7 mouse cellular contexts compared by ENCODE assay signal in genomic region chr2:155082121-155082803, GRCm38 (mm10). TPM values are rescaled to one million over a fixed set of nuclear protein-coding genes. Genes with fewer than 3 reads are reported as not detected.
DNase-seq lines count a peak whose midpoint lies in the region; TF ChIP-seq lines count a peak whose summit lies in the region.

No protein-coding gene starts in this region.

- no peak overlapping the region for H3K4me3 ChIP-seq in ES-Bruce4 (ENCODE audit: low read depth, low read length)
- H3K4me3 ChIP-seq in embryonic facial prominence, embryonic 10.5 days, result no peak overlapping the region

- TF ChIP-seq POLR2A in ES-Bruce4 (IDR thresholded peaks at IDR 0.05; ENCODE audit: insufficient read depth, low read length), result no peak

- no peaks in the 10 kb centered on the region for H3K36me3 ChIP-seq in ES-Bruce4 (ENCODE audit: control insufficient read depth, insufficient read depth, low read length, poor library complexity, severe bottlenecking)
- no peaks in the 10 kb centered on the region for H3K36me3 ChIP-seq in embryonic facial prominence, embryonic 10.5 days (replicated peaks)

- no peak overlapping the region for H3K27ac ChIP-seq in ES-Bruce4 (ENCODE audit: insufficient read depth, low read length)
- no peak overlapping the region for H3K27ac ChIP-seq in embryonic facial prominence, embryonic 10.5 days (replicated peaks)

- TF ChIP-seq EP300 in ES-Bruce4 (IDR thresholded peaks at IDR 0.05; ENCODE audit: insufficient read depth, low read depth, low read length), result no peak

- peak; percentile 85 for TF ChIP-seq CTCF in ES-Bruce4 (IDR thresholded peaks at IDR 0.05; ENCODE audit: low read depth, low read length)

- no peaks in the 10 kb centered on the region for H3K4me1 ChIP-seq in ES-Bruce4 (ENCODE audit: control insufficient read depth, insufficient read depth, low read length)
- peaks cover 4% of the 10 kb centered on the region; the same call in 1 of the 2 replicates for H3K4me1 ChIP-seq in embryonic facial prominence, embryonic 10.5 days

- no peak overlapping the region for H3K9ac ChIP-seq in ES-Bruce4 (ENCODE audit: low read depth, poor library complexity, severe bottlenecking)

- no peaks in the 10 kb centered on the region for H3K9me3 ChIP-seq in ES-Bruce4 (replicated peaks; ENCODE audit: control insufficient read depth, insufficient read depth, low read length, poor library complexity, severe bottlenecking)
- no peaks in the 10 kb centered on the region for H3K9me3 ChIP-seq in embryonic facial prominence, embryonic 10.5 days

- peak; percentile 64 to 73 for DNase-seq in adrenal gland, adult 18-20 months (ENCODE audit: low spot score in 2 of 2)
- DNase-seq in embryonic facial prominence, embryonic 10.5 days (ENCODE audit: low spot score), result peak; percentile 61
- peak; percentile 79 for DNase-seq in heart, postnatal 4 days
- peak; percentile 37 to 68 for DNase-seq in layer of hippocampus, postnatal 25 days (ENCODE audit: extremely low spot score in 1 of 2, low spot score in 1 of 2)
- DNase-seq in lung, postnatal 36 days, result peak; percentile 82
- DNase-seq in right cerebral cortex, postnatal 4 days, result peak; percentile 57

- H3K27me3 ChIP-seq in ES-Bruce4 (ENCODE audit: control insufficient read depth, insufficient read depth, low read length, poor library complexity, severe bottlenecking), result no peaks in the 10 kb centered on the region
- H3K27me3 ChIP-seq in embryonic facial prominence, embryonic 10.5 days (replicated peaks; ENCODE audit: low read depth, poor library complexity, severe bottlenecking), result no peaks in the 10 kb centered on the region

- WGBS in embryonic facial prominence, embryonic 10.5 days, result 22% methylated on average over 8 of the region's 8 CpGs

RNA-seq across cellular contexts. Expression of gene Ahcy, which starts 8.0 kb away (rescaled TPM):
- 100 and 102 TPM in 2 replicates for polyA plus RNA-seq in ES-Bruce4 (2011; ENCODE audit: insufficient read depth, insufficient read length, low read depth, missing spikeins)
- total RNA-seq in adrenal gland, adult 18-20 months (2021), result 10 to 100 TPM; 30.9 to 36.0 TPM
- polyA plus RNA-seq in embryonic facial prominence, embryonic 10.5 days (2016; fragmentation: Nextera tagmentation; extraction: Ambion mirVana), result 105 and 109 TPM in 2 replicates
- 10 to 100 TPM; 19.7 to 22.6 TPM for total RNA-seq in heart, postnatal 4 days (2021)
- total RNA-seq in layer of hippocampus, postnatal 25 days (2021), result 10 to 100 TPM; 15.4 TPM

RNA-seq across cellular contexts. Expression of gene Itch, which starts 51.0 kb away (rescaled TPM):
- 50.6 and 55.2 TPM in 2 replicates for polyA plus RNA-seq in ES-Bruce4 (2011; ENCODE audit: insufficient read depth, insufficient read length, low read depth, missing spikeins)
- total RNA-seq in adrenal gland, adult 18-20 months (2021), result 10 to 100 TPM; 44.8 to 48.0 TPM
- 58.2 TPM in 2 replicates for polyA plus RNA-seq in embryonic facial prominence, embryonic 10.5 days (2016; fragmentation: Nextera tagmentation; extraction: Ambion mirVana)
- 10 to 100 TPM; 36.5 to 38.0 TPM for total RNA-seq in heart, postnatal 4 days (2021)
- total RNA-seq in layer of hippocampus, postnatal 25 days (2021), result 10 to 100 TPM; 56.5 to 57.7 TPM
